26 mouse cellular contexts compared by ENCODE assay signal in genomic region chr5:107787682-107788443, GRCm38 (mm10). TPM values are rescaled to one million over a fixed set of nuclear protein-coding genes. Genes with fewer than 3 reads are reported as not detected.
A peak's percentile ranks its signal among the peaks of the same experiment; 100 is the strongest.
DNase-seq lines count a peak whose midpoint lies in the region; ATAC-seq lines count a peak whose summit lies in the region.
"Had no signal": no experiment of that assay in that cellular context is flagged by ENCODE, and none has a peak within 500 bp of the region (broad histone marks: within the 10 kb centered on the region; RNA-seq: fewer than 3 reads in every experiment).

No protein-coding gene starts in this region.

- no peak overlapping the region for H3K27ac ChIP-seq in hindbrain, embryonic 12.5 days
- no peak overlapping the region for H3K27ac ChIP-seq in limb, embryonic 10.5 days
- H3K27ac ChIP-seq: embryonic facial prominence, embryonic 15.5 days; forebrain, embryonic 10.5 days; heart, embryonic 15.5 days; hindbrain, embryonic 14.5 days had no signal

- H3K27me3 ChIP-seq in hindbrain, embryonic 12.5 days, result no peaks in the 10 kb centered on the region
- no peaks in the 10 kb centered on the region for H3K27me3 ChIP-seq in limb, embryonic 10.5 days (ENCODE audit: low read depth, poor library complexity, severe bottlenecking)
- H3K27me3 ChIP-seq: embryonic facial prominence, embryonic 15.5 days; heart, embryonic 15.5 days; Patski had no signal

- ATAC-seq in CD4-positive, CD25-positive, alpha-beta regulatory T cell, adult 4 months, result peak; percentile 53
- ATAC-seq in hindbrain, embryonic 12.5 days (ENCODE audit: low FRiP score), result no peak
- ATAC-seq in megakaryocyte-erythroid progenitor cell, adult 5-6 weeks (replicated peaks; ENCODE audit: low FRiP score, low TSS enrichment, poor library complexity, severe bottlenecking), result no peak
- ATAC-seq: forebrain, embryonic 16.5 days; Patski had no signal

- H3K36me3 ChIP-seq in hindbrain, embryonic 12.5 days, result 0 out of 2 replicates have a peak, but pooled peaks cover 14% of the 10 kb centered on the region
- H3K36me3 ChIP-seq in limb, embryonic 10.5 days, result peaks cover 31% of the 10 kb centered on the region

- no peak overlapping the region for H3K4me3 ChIP-seq in hindbrain, embryonic 12.5 days
- H3K4me3 ChIP-seq in limb, embryonic 10.5 days, result no peak overlapping the region
- H3K4me3 ChIP-seq: embryonic facial prominence, embryonic 15.5 days; erythroblast, embryonic 14.5 days; forebrain, embryonic 10.5 days; heart, embryonic 15.5 days had no signal

- H3K9ac ChIP-seq in hindbrain, embryonic 12.5 days, result no peak overlapping the region
- H3K9ac ChIP-seq: embryonic facial prominence, embryonic 15.5 days; heart, embryonic 15.5 days; hindbrain, embryonic 14.5 days had no signal

- H3K9me3 ChIP-seq in hindbrain, embryonic 12.5 days (replicated peaks), result no peaks in the 10 kb centered on the region
- H3K9me3 ChIP-seq in limb, embryonic 10.5 days (replicated peaks), result no peaks in the 10 kb centered on the region
- H3K9me3 ChIP-seq: embryonic facial prominence, embryonic 15.5 days; forebrain, embryonic 10.5 days; heart, embryonic 15.5 days had no signal

- H3K4me1 ChIP-seq in hindbrain, embryonic 12.5 days, result no peaks in the 10 kb centered on the region
- no peaks in the 10 kb centered on the region for H3K4me1 ChIP-seq in limb, embryonic 10.5 days
- H3K4me1 ChIP-seq: embryonic facial prominence, embryonic 15.5 days; forebrain, embryonic 10.5 days had no signal

- H3K4me2 ChIP-seq in hindbrain, embryonic 12.5 days (replicated peaks), result no peak overlapping the region
- H3K4me2 ChIP-seq: embryonic facial prominence, embryonic 15.5 days; heart, embryonic 11.5 days; heart, embryonic 15.5 days; hindbrain, embryonic 14.5 days had no signal

- peak; percentile 31 for DNase-seq in thymus, postnatal 25 days
- DNase-seq in thymus, postnatal 0 days (ENCODE audit: low spot score), result no peak
- DNase-seq in induced T-regulatory cell, adult 2 months (ENCODE audit: low read depth), result peak; percentile 30
- no peak for DNase-seq in limb, embryonic 10.5 days (ENCODE audit: low spot score)
- DNase-seq: adrenal gland, adult 2 months; adrenal gland, postnatal 25 days; cerebellum, adult 2 months; cerebellum, postnatal 10 days; embryo, embryonic 11 days; gastrocnemius, postnatal 10 days; heart, adult 18-20 months; heart, postnatal 14 days had no signal

- 86% methylated on average over 6 of the region's 7 CpGs for WGBS in hindbrain, embryonic 12.5 days
- 84% methylated on average over 6 of the region's 7 CpGs for WGBS in limb, embryonic 10.5 days

RNA-seq across cellular contexts. Expression of gene Ube2d2b, which starts 42.0 kb away (rescaled TPM):
- 0.08 TPM in 1 of 2 replicates, not detected in the other for polyA plus RNA-seq in thymus, postnatal 0 days (2015; fragmentation: Nextera tagmentation; extraction: Ambion mirVana)
- under 1 TPM in 1 of 2 experiments, not detected in 1; 0.32 TPM for polyA plus RNA-seq in CD4-positive, CD25-positive, alpha-beta regulatory T cell, adult 4 months (2017; shearing (Covaris generic))
- polyA plus RNA-seq in hindbrain, embryonic 12.5 days (2016; fragmentation: Nextera tagmentation; extraction: Ambion mirVana), result 0.13 and 0.22 TPM in 2 replicates
- not detected in 2 replicates for total RNA-seq in megakaryocyte-erythroid progenitor cell, adult 5-6 weeks (2014; fragmentation: Nextera tagmentation)
- total RNA-seq in megakaryocyte-erythroid progenitor cell, adult 5-6 weeks (2017), result not detected in 2 replicates
- polyA plus RNA-seq in limb, embryonic 10.5 days (2016; fragmentation: Nextera tagmentation; extraction: Ambion mirVana), result 0.11 and 0.40 TPM in 2 replicates
- total RNA-seq: adrenal gland, adult 2 months; adrenal gland, postnatal 25 days; gastrocnemius, postnatal 10 days; gastrocnemius, postnatal 4 days; heart, adult 18-20 months; heart, postnatal 14 days; hematopoietic stem cell, adult 5-6 weeks had no signal
- polyA plus RNA-seq: adrenal gland, adult 2 months; cerebellum, adult 2 months; erythroblast, embryonic 14.5 days; frontal cortex, adult 2 months; Patski had no signal

Comparison
In these comparisons a context has a peak if more than half of its experiments do, and no peak if none do; other contexts are left out.
1. DNase-seq: peak in thymus, postnatal 25 days (single experiment) and induced T-regulatory cell, adult 2 months (single experiment); none in thymus, postnatal 0 days (single experiment) and limb, embryonic 10.5 days (single experiment).